Mouse (Mus musculus) heart, adult 2 months (tissue): Measurements from ENCODE around the gene Ttc38.

Experiments
- CTCF ChIP-seq: fragments of 200-600 bp; IDR thresholded peaks from 2 replicates; pipeline ENCODE4 v1.8.1; 2022; ENCODE audit warnings: antibody characterized with exemption, mild to moderate bottlenecking, moderate library complexity
- POLR2A ChIP-seq: fragments of 200-500 bp; IDR thresholded peaks from 2 replicates; pipeline ENCODE4 v1.6.1; 2011; ENCODE audit warnings: mild to moderate bottlenecking, low read depth, low read length, control low read depth; ENCODE audit not compliant: insufficient read depth

- no peak for TF ChIP-seq POLR2A
- TF ChIP-seq CTCF, result no peak
These were observed 40.7 kb upstream of the Ttc38 start for GRCm38 (mm10) chr15:85791449-85791848.
